Mouse (Mus musculus): Measurements from ENCODE around the gene H2al1f. TPM values are rescaled to one million over a fixed set of nuclear protein-coding genes. Genes with fewer than 3 reads are reported as not detected.

H2al1f gene
- polyA plus RNA-seq, 1 experiment from 2014 or later = not detected

DNA sequence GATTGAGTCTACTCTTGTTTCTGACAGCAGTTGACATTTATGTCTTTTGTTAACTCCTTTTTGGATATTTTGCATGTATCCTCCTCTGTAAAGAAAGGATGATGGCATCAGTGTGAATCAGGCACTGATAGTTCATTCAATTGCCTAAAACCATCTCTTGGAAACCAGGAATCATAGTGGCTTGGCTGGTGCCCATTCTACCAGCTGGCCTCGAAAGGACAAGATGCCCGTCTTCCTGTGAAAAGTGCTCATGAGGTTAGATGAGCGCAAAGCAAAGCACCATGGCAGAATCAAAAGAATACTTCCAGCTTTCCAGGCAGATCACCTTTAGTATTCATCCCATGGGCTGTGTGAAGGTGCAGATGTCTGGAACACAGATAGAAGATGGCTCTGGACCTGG is 31.8 kb downstream of the H2al1f start:
- H3K36me3 ChIP-seq (ENCODE audit: control insufficient read depth, insufficient read depth, low read length) = no peaks in the 10 kb centered on the region
- H3K4me2 ChIP-seq = no peak overlapping the region
- H3K9ac ChIP-seq (ENCODE audit: low read depth, low read length) = no peak overlapping the region
- no peaks in the 10 kb centered on the region for H3K27me3 ChIP-seq (ENCODE audit: control insufficient read depth, insufficient read depth, low read length)
- H3K9me3 ChIP-seq (replicated peaks; ENCODE audit: control insufficient read depth, low read length) = no peaks in the 10 kb centered on the region
- no peak for ATAC-seq (replicated peaks; ENCODE audit: insufficient number of reproducible peaks, low FRiP score, low TSS enrichment)
- H3K27ac ChIP-seq (ENCODE audit: low read depth, low read length) = no peak overlapping the region
- H3K4me3 ChIP-seq (ENCODE audit: low read depth, low read length) = no peak overlapping the region
- WGBS (ENCODE audit: insufficient replicate concordance) = 83% methylated on average over 3 of the region's 3 CpGs
- H3K4me1 ChIP-seq (ENCODE audit: control insufficient read depth, insufficient read depth, low read length) = no peaks in the 10 kb centered on the region

- H3K4me1 ChIP-seq (ENCODE audit: control insufficient read depth, insufficient read depth, low read length) = no peaks in the 10 kb centered on the region
- H3K9me3 ChIP-seq (replicated peaks; ENCODE audit: control insufficient read depth, low read length) = no peaks in the 10 kb centered on the region
- 76% methylated on average over 6 of the region's 6 CpGs for WGBS (ENCODE audit: insufficient replicate concordance)
- H3K4me3 ChIP-seq (ENCODE audit: low read depth, low read length) = no peak overlapping the region
- no peak overlapping the region for H3K9ac ChIP-seq (ENCODE audit: low read depth, low read length)
- peaks cover 9% of the 10 kb centered on the region for H3K27me3 ChIP-seq (ENCODE audit: control insufficient read depth, insufficient read depth, low read length)
- no peak for ATAC-seq (replicated peaks; ENCODE audit: insufficient number of reproducible peaks, low FRiP score, low TSS enrichment)
- no peaks in the 10 kb centered on the region for H3K36me3 ChIP-seq (ENCODE audit: control insufficient read depth, insufficient read depth, low read length)
- no peak overlapping the region for H3K27ac ChIP-seq (ENCODE audit: low read depth, low read length)
- H3K4me2 ChIP-seq = no peak overlapping the region
Measured at GRCm38 (mm10) chrX:11360823-11361222, 45.9 kb downstream of the H2al1f start.

DNA sequence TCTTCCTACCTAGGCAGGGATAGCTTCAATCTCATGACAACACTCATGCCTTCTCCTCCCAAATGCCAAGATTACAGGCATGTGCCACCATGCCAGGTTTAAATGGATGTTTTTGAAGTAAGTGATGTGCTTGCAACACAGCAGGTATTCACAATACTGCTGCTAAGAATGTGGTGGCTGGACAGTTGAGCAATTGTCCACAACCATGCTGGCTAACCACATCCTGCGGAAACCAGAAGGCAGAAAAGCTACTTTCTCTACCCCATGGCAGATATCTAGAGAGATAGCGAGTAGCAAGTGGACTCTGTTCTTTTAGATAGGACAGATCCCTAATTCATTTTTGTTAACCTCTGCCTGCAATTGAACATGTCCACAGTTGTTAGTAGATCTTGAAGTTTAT is 46.3 kb downstream of the H2al1f start:
- H3K9me3 ChIP-seq (replicated peaks; ENCODE audit: control insufficient read depth, low read length) = no peaks in the 10 kb centered on the region
- no peak overlapping the region for H3K9ac ChIP-seq (ENCODE audit: low read depth, low read length)
- H3K36me3 ChIP-seq (ENCODE audit: control insufficient read depth, insufficient read depth, low read length) = no peaks in the 10 kb centered on the region
- ATAC-seq (replicated peaks; ENCODE audit: insufficient number of reproducible peaks, low FRiP score, low TSS enrichment) = no peak
- no peak overlapping the region for H3K4me2 ChIP-seq
- H3K4me3 ChIP-seq (ENCODE audit: low read depth, low read length) = no peak overlapping the region
- peaks cover 9% of the 10 kb centered on the region for H3K27me3 ChIP-seq (ENCODE audit: control insufficient read depth, insufficient read depth, low read length)
- 69% methylated on average over 2 of the region's 2 CpGs for WGBS (ENCODE audit: insufficient replicate concordance)
- H3K4me1 ChIP-seq (ENCODE audit: control insufficient read depth, insufficient read depth, low read length) = no peaks in the 10 kb centered on the region
- no peak overlapping the region for H3K27ac ChIP-seq (ENCODE audit: low read depth, low read length)

DNA sequence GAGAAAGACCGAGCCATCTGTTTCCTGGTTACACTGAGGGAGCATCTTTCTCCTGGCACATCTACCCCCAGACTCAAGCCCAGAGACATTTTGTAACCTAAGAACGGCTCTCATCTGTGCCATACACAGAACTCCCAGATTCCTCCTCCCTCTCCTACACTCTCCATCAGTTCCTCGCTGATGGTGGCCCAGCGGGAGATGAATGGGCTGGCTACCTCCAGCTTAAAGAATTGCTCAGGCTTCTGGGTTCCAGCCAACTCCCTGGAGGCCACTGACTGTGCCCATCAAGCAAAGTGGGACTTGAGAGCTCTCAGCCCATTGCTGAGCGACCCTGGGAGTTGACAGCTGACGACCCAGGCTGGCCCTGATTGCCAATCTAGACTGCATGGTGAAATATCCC is 48.9 kb downstream of the H2al1f start:
- Histone ChIP-seq H3K36me3 (ENCODE audit: control insufficient read depth, insufficient read depth, low read length) (no peaks in the 10 kb centered on the region), H3K4me2 (no peak overlapping the region), H3K27me3 (ENCODE audit: control insufficient read depth, insufficient read depth, low read length) (peaks cover 9% of the 10 kb centered on the region), H3K4me1 (ENCODE audit: control insufficient read depth, insufficient read depth, low read length) (no peaks in the 10 kb centered on the region), H3K9ac (ENCODE audit: low read depth, low read length) (no peak overlapping the region), H3K9me3 (replicated peaks; ENCODE audit: control insufficient read depth, low read length) (no peaks in the 10 kb centered on the region), H3K27ac (ENCODE audit: low read depth, low read length) (no peak overlapping the region), H3K4me3 (ENCODE audit: low read depth, low read length) (no peak overlapping the region)
- no peak for ATAC-seq (replicated peaks; ENCODE audit: insufficient number of reproducible peaks, low FRiP score, low TSS enrichment)
- 55% methylated on average over 6 of the region's 6 CpGs for WGBS (ENCODE audit: insufficient replicate concordance)

Other genes with a start within 250 kb of the H2al1f start
- not detected in 2 replicates for gene H2al1a, start 15.9 kb upstream of the H2al1f start, polyA plus RNA-seq (2014; fragmentation: Nextera tagmentation; extraction: Ambion mirVana)
- not detected in 2 replicates for gene H2al1b, start 12.7 kb upstream of the H2al1f start, polyA plus RNA-seq (2014; fragmentation: Nextera tagmentation; extraction: Ambion mirVana)
- gene H2al1c, start 9.5 kb upstream of the H2al1f start, polyA plus RNA-seq (2014; fragmentation: Nextera tagmentation; extraction: Ambion mirVana) = not detected in 2 replicates
- not detected in 2 replicates for gene H2al1d, start 6.3 kb upstream of the H2al1f start, polyA plus RNA-seq (2014; fragmentation: Nextera tagmentation; extraction: Ambion mirVana)
- gene H2al1e, start 3.2 kb upstream of the H2al1f start, polyA plus RNA-seq (2014; fragmentation: Nextera tagmentation; extraction: Ambion mirVana) = not detected in 2 replicates
- gene H2al1g, start 3.1 kb downstream of the H2al1f start, polyA plus RNA-seq (2014; fragmentation: Nextera tagmentation; extraction: Ambion mirVana) = not detected in 2 replicates
- gene H2al1h, start 6.3 kb downstream of the H2al1f start, polyA plus RNA-seq (2014; fragmentation: Nextera tagmentation; extraction: Ambion mirVana) = not detected in 2 replicates
- not detected in 2 replicates for gene H2al1i, start 9.5 kb downstream of the H2al1f start, polyA plus RNA-seq (2014; fragmentation: Nextera tagmentation; extraction: Ambion mirVana)
- gene H2al1j, start 12.7 kb downstream of the H2al1f start, polyA plus RNA-seq (2014; fragmentation: Nextera tagmentation; extraction: Ambion mirVana) = not detected in 2 replicates

Data from heart, embryonic 11.5 days (tissue).